Mouse (Mus musculus) liver, postnatal 0 days (tissue): ENCODE data around the gene Fastkd5.

Source experiments
- CTCF ChIP-seq: sonication (generic); IDR thresholded peaks from 2 replicates; pipeline ENCODE4 v1.5.1; 2016; ENCODE audit warnings: antibody characterized with exemption, low read depth
- EP300 ChIP-seq: IDR thresholded peaks from 2 replicates; pipeline ENCODE4 v1.6.1; 2016; ENCODE audit warnings: antibody characterized with exemption, low read depth, mild to moderate bottlenecking

DNA sequence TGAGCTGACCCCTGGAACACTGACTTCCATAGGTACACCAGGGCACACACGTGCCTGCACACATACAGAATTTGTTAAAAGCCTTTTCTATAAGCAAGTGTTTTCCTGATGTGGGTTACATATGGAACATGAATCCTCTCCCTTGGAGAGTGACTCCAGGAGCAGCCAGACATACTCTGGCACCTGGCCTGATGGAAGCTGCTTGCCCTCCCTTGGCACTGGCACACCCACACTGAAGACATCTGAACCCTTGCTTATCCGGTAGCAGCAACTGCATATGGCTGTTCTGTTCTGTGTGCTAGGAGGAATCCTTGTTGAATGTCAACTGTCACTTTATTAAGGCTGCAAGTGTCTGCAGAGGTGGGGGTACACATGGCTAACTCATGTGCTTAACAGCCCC lies 38.8 kb downstream of the Fastkd5 start:
- TF ChIP-seq CTCF (no peak), EP300 (no peak)
